Mouse (Mus musculus) fat pad, adult 2 months (tissue): ENCODE results near the gene Ssbp4.

Experiments used
- DNase-seq: peaks from one replicate; pipeline ENCODE4 v3.0.0-alpha.2; 2011; ENCODE audit warnings: low read depth, low spot score; ENCODE audit errors: extremely low read depth

Gene Ssbp4

DNA sequence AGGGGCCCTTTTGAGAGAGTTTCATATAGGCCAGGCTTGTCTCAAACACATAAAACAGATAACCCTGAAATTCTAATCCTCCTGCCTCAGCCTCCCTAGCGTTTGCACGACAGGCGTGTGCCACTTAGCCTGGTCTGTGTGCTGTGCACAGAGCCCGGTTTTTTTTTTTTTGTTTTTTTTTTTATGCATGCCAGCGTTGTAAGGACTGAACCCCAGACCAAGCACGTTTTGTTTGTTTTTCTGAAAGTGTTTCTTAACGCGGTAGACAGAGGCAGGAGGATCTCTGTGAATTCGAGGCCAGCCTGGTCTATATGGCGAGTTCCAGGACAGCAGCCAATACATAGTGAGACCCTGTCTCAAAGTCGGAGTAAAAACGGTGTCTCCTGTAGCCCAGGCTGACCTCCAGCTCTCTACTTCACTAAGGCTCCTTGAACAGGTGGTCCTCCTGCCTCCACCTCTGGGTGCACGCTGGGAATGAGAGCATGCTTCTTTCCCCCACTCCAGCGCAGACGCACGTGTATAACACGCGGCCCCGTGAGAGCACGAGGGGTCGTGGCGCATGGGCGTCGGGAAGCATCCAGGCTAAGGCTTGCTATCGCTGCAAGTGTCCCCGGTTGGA, at the start of gene Ssbp4:
Gene Ssbp4 (minus strand): TSS at position 124 of the 619 bp plus-strand sequence.
- DNase-seq: no peak

DNA sequence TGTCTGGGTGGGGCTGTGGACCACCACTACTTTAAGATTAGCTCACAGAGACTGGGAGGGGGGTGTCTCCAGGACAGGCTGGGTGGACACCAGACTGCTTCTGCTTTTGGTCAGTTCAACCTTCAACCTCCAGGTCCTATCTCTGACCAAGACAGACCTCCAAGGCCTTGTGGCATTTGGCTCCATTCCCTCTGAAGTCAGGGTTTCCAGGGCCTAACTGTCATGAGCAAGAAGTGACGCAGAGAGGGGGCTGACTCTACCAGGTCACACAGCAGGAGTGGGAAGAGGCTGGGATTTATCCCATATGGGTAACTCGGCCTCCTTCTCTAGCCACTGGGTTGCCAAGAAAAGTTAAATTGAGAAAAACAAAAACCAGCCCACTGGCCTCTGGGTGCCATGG, 49.1 kb upstream of the Ssbp4 start:
- DNase-seq: no peak

DNA sequence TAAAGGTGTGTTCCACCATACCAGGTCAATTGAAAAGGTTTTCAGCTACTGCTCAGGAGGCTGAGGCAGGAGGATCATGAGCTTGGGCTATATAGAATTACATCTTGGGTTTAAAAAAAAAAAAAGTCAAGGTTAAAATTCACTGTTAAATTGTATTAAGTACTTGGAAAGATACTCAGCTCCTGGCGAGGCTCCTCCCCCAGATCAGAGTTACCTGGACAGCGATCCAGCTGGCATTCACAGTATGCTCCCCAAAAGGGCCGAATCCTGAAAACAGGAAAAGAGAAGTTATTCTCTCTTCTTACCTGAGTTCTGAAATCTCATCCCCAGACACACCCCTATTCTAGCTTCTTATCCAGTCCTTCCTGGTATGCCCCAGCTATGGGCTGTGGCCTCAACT, 48.5 kb upstream of the Ssbp4 start:
- no peak for DNase-seq

DNA sequence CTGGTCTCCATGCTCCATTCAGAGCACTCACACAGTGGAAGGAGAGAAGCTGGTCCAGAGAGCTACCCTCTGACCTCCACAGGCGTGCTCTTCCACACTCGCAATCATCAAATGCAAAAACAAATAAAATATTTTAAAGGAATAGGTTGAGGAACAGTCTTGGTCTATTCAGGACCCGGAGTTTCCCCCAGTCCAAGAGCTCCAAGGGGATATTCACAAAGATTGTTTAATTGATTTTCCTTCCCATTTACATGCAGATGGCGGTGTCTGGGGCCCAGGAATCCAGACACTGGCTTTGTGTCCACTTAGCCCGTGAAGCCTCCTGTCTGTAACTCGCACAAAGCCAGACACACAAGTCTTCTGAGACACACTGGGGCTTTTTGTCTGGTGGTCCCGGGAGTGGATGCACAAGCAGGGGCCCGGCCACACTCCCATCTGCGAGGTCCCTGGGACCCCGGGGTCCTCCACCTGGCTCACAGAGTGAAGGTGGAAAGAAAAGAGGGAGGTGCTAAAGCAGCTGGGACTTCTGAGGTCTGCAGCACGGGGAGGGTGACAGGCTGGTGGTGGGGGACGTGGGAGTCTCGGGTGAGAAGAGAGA, 47.6 kb upstream of the Ssbp4 start:
- DNase-seq: no peak

DNA sequence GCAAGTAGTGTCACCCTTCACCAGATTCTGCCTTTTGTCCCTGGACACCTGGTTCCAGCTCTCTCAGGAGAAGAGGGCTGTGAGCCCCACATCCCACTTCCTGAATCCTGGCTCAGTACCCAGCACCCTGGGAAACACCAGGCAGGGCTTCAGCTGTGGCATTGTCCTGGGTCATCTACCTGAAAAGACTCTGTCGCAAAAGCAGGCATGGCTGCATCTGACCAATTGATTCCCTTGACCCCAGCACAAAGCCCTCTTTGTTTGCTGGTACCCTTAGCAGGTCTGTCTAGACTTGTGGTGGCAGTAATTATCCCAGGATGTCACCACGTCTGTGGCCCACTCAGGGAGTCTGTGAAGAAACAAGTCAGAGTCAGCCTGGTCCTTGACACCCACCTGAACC, 46.8 kb upstream of the Ssbp4 start:
- no peak for DNase-seq

DNA sequence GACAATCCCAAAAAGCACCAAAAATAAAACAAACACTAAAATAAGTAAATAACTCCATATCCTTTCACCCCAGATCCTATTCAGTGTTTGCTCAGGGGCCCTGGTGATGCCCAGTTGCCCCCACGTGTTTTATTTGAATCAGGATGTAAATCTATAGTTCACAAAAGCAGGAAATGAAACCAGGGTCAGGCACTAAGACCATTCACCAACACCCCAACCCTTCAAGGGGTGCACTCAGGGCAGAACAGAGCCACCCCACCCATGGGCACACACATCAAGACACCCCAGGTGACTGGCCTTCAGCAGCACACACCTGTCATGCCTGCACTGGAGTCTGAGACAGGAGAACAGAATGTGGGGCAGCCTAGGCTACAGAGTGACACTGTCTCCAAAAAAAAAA, 45.4 kb upstream of the Ssbp4 start:
- no peak for DNase-seq

DNA sequence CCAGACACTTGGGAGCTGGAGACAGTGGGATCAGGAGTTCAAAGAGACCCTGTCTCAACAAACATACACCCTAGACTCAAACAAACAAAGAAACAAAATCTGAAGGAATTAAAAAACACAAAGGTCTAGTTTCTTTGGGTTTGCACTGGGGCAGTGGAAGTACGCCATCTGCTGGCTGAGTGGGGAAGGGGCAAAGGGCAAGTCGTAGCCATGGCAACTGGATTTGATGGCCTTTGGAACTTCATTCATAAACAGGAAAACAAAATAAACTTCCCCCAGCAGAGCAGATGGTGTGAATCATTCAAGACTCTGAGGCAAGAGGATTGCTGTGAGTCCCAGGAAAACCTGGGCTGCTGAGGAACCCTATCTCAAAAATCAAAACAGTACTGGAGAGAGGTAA, 44.6 kb upstream of the Ssbp4 start:
- no peak for DNase-seq

DNA sequence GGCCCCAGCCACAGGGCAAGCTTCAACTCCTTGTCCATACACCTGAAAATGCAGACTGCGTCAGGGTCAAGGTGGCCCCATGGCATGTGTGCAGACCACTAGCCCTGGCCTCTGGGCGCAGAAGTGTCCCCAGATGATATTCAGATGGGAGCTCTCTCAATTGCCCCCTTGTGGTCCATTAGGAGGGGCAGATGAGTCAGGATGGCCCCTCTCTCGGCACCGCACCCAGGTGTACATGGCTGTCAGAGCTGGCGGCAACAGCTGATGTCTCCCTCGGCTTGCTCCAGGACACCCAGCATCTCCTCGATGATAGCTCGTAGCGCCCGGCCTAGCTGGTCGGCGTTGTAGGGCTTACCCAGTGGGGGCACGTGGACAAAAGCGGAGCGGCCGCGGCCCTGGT, 41.7 kb upstream of the Ssbp4 start:
- no peak for DNase-seq

DNA sequence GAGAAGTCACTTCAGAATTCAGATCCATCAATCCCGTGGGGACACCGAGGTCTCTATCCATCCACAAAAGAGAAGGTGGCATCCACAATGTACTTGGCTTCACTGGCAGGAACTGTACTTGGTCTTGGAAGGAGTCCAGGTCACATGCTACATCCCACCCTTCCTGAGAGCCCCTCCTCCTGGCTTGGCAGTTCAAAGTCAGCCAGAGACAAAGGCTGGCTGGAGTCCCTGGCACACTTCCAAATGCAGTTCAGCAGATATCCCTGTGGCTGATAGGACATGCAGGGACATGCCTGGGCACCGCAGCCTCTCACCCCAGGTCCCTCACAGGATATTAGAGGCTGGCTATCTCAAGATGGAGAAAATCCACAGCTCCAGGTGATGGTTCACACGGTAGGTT, 40.7 kb upstream of the Ssbp4 start:
- peak; percentile 79 for DNase-seq

DNA sequence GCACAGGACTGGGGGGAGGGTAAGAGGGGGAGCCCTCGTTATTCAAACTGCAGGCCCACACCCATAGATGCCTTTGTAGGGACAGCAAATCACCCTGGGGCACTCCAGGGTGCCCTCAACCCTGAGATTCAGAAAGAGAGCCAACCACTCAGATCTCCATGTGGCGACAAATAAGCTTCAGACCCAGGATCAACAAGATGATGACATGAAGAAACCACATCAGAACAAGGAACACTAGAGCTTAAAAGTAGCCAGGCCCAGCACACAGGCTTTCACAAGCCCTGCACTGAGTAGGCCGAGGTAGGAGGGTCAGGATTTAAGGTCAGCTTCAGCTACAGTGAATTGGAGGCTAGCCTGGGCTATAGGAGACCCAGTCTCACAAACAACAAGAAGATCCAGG, 40.2 kb upstream of the Ssbp4 start:
- DNase-seq: no peak

DNA sequence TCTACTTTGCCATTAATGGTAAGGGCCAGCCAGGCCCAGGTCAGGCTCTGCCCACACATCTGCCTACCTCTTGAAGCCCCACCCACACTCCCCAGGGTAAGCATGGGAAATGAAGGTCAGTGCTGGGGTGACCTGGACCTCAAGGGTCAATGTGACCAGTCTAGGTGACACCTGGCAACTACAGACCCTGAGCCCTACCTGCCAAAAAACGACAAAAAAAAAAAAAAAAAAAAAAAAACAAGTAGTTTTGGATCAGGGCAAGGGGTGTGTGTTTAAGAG, 39.4 kb upstream of the Ssbp4 start:
- no peak for DNase-seq

DNA sequence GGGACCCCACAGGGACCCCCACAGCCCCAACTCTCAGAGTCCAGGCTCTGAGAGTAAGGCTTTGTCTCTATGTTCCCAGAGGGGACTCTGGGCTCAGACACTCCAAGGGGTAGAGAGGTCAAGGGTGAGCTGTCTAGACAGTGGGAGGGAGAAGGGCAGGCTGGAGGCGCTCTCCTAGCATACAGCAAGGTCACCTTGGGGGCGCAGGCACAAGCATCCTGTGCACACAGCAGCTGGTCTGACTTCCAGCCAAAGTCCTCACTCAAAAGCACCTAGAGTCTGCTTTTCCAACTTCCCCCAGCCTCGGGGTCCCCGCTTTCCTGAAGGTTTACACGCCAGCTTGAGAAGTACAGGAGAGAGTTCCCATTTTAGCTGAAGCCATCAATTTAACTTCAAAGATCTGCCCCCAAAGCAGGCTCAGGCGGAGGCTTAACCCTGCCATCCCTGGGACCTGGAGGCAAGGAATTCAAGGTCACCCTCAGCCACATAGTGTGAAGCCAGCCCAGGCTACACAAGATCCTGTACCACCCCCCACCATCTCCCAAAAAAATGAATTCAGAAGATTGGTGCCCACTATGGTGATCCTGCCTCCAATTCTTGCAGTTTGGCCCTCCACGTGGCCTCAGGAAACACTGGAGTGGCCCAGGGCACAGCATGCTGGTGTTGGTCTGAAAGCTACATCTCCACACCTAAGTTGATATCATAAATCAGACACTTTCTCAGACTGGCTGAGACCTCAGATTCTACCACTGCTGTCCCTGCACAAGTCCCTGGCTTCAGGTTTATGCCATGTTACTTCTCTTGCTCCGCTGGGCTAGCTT, 38.9 kb upstream of the Ssbp4 start:
- DNase-seq: no peak

DNA sequence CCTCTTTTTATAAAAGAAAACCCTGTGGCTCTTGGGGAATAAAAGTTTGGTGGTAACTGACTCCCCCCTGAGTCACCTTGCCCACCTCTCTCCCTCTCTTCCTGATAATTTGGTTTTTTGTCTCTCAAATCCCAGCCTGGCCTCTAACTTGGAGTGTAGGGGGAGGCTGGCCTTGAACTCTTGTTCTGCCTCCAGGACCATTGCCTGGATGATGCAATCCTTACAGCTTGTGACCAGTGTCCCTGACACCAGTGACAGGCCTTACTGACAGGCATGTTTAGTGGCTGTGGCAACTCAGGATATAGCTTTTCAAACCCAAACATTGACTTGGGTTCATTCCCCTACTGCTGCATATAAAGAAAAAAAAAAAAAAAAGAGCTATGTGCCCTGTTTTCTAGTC, 38.1 kb upstream of the Ssbp4 start:
- DNase-seq: no peak

DNA sequence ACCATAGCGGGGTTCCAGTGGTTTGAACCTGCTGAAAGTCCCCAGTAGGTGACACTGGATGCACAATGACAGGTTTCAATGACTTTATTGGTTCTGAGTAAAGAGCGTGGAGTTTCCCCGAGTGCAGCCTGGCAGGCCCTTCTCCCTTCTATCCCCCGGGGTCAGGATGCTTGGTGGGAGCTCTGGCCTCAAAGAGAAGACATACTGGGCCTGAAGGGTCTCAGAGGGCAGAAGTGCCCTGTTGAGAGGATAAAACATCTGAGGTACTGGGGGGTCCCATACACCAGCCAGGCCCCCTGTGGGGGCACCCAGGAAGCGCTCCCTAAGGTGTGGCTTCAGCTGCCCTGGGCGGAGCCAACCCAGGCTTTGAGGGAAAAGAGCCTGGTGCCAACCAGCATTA, 37.7 kb upstream of the Ssbp4 start:
- DNase-seq: no peak

DNA sequence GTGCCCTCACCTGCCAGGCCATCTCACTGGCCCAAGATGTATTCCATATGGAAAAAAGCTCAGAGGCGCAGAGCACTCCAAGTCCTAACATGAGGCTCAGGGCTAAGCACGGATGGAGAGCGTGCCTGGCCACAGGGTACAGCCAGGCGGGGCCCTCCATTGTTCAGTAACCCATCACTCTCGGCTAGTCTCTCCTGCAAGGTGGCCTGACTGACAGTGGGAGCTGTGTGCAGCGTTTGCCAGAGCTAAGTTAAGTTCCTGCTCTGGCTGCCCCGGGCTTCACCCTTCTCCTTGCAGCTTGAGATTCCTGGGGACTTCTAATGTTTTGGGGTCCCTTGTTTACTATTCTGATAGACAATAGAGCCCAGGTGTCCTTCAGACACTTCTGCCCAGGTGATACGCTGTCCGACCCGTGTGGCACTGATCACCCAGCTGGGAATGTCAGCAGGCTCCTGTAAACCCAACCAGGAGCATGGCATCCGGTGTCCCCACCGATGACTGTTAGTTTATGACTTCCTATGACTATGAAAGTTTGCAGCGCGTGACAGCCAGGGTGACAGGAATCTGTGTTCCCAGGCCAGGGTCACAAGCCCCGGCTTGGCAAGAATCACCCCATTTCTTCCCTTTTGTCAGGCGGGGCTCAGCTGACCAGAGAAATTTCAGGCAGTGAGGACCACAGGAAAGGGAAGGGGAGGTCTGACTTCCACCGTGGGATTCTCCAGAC, 37.0 kb upstream of the Ssbp4 start:
- DNase-seq: no peak

DNA sequence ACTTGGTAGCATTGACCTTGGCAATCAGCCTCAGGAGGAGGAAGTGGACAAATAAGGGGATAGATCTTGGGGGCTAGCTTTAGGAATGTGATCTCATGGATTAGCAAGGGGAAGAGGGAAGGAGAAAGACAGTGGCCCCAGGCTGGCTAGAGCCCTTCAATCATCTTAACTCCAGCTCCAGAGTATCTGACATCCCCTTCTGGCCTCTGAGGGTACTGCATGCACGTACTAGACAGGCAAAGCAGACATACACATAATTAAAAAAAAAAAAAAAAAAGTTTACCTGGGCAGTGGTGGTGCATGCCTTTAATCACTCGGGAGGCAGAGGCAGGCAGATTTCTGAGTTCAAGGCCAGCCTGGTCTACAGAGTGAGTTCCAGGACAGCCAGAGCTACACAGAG, 35.4 kb upstream of the Ssbp4 start:
- no peak for DNase-seq

DNA sequence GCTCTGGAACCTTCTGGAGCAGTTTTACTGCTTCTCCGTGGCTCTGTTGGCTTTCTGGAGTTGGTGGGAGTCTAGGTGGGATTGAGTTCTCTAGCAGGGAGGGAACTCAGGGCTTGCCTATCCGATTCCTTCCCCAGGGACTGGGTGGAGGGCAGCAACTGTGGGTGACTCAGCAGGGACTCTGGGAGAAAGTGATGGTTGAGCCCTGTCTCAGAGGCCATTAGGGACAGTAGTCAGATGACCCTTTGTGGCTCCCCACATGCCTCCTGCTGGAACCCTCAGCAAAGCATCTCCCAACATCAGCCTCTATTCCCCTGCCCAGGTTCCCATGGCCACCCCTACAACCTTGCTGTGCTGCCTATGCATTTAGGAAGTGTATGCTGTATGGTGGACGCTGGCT, 34.3 kb upstream of the Ssbp4 start:
- DNase-seq: no peak

DNA sequence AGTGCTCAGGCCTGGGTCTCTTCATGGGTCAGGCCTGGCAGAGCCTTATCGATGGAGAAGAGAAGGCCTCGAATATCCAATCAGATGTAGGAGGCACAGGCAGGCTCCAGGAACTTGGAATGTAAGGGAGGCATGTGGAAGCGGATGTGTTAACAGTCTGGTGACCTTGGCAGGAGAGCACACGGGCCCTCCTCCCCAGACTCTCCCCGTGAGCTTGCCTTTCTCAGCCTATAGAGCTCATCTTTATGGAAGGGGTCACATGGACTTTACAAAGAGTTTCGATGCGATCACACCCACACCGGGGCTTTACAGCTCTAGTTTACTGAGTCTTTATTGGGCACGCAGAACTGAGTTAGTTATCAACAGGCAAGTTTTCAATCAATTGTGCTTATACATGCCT, 30.1 kb upstream of the Ssbp4 start:
- no peak for DNase-seq

DNA sequence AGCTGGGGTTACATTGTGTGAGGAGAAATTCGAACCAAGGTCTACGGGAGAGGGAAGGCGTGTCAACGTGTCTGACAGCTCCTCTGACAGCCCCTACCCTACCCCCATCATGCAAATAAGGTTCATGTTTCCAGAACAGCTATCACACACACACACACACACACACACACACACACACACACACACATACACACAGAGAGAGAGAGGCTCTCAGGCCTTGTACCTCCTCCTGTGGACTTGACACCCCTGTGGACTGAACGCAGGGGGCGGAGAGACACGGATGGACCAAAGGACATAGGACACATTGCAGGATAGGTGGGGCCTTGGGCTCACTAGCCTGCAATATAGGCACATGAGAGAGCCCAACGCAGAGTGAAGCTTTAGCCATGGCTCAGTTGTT, 28.2 kb upstream of the Ssbp4 start:
- DNase-seq: no peak

DNA sequence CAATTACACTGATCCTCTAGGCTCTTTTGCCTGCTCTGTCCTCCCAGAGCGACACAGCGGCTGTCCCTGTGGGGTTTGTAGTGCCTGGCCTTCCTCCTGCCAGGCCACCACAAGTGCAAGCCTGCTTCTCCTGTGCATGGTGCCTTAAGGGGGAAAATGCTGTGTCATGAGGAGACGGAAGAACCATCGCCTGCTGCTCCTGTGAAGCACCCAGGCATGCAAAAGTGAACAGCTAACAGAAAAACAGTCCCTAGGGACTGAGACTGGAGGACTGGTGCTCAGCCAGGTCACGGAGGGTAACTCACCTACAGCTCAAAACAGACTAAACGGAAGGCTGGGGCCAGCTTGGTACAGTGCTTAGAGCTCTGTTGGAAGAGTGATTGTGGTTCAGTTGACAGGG, 26.9 kb upstream of the Ssbp4 start:
- no peak for DNase-seq

DNA sequence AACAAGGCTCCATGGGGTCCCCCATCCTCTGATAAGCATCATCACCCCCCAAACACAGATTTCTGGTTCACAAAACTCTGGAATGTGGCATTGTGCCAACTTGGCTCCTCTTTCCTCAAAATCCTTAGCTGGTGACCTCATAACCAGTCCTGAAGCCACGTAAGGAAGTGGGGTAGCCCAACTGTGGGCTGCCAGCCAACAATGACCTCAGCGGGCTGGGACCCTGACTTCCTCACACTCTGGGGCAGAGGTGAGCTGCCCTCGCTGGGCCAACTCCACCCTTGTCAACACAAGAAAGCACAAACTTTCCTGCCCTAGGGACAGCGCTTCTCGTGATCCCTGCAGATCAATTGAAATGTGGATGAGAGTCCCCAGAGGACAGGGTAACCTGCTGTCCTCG, 25.4 kb upstream of the Ssbp4 start:
- no peak for DNase-seq

DNA sequence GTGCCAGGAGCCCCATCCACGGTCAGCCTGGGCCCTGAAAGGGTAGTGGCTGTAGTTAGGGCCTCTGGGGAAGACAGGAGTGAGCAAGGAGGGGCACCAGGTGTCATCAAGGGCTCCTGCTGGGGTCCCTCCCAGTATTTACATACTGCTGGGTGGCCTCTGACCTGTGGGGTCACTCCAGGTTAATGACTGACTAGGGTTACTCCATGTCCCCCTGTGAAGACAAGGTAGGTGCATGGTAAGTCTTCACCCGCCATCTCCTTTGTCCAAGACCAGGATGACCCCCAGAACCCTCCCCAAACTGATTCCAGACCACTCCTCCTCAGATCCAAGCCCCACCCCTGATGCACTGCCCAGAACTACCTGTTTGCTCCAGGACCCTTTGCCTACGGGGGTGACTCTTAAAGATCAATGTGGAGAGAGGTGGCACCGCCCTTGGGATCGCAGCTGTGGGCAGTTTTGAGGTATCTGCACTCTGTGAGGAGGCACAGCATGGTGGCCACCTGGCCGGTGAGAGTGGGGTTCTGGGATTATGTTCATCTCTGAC, 23.7 kb upstream of the Ssbp4 start, which contains the start of gene Gdf15:
Gene Gdf15 (minus strand): TSS at position 111 of the 547 bp plus-strand sequence.
- DNase-seq: no peak
